Comparison of ENCODE assay signal across 8 mouse cellular contexts in the genomic region with DNA sequence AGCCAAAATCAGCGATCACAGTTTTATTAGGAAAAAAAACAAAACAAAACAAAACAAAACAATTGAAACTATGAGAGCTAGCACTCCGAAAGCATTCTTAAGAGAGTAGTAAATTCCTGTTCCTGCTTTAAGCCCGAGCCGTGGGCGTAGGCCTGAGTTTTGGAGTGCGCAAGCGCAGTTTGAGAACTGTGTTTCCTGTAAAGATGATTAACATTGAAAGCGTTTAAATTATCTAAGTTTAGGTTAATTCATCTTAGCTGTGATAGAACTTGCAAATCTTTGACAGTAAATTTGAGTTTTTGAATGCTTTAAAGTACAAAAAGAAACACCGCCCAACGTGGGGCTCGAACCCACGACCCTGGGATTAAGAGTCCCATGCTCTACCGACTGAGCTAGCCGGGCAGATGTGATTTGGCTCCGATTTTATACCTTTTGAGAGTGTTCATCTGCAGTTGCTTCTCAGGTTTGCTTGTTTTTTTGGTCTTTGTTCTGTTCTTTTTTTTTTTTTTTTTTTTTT. TPM values are rescaled to one million over a fixed set of nuclear protein-coding genes. Genes with fewer than 3 reads are reported as not detected.
DNase-seq lines count a peak whose midpoint lies in the region; ATAC-seq and TF ChIP-seq lines count a peak whose summit lies in the region.

No protein-coding gene starts in this region.

- peak overlapping the region; percentile 52 for H3K9ac ChIP-seq in forebrain, embryonic 15.5 days (replicated peaks)
- H3K9ac ChIP-seq in liver, postnatal 0 days (replicated peaks): peak overlapping the region; percentile 76
- peak overlapping the region; percentile 80 for H3K9ac ChIP-seq in neural tube, embryonic 13.5 days

- no peaks in the 10 kb centered on the region for H3K9me3 ChIP-seq in G1E (replicated peaks)
- H3K9me3 ChIP-seq in forebrain, embryonic 15.5 days: no peaks in the 10 kb centered on the region
- no peaks in the 10 kb centered on the region for H3K9me3 ChIP-seq in liver, postnatal 0 days (ENCODE audit: low read length)
- H3K9me3 ChIP-seq in neural tube, embryonic 13.5 days: no peaks in the 10 kb centered on the region

- TF ChIP-seq POLR2A in testis, adult 2 months (IDR thresholded peaks at IDR 0.05; ENCODE audit: control insufficient read depth, low read depth, low read length): 0 out of 2 replicates have a peak, but pooled peaks have one; percentile 7

- 1% methylated on average over 15 of the region's 15 CpGs for WGBS in forebrain, embryonic 15.5 days
- WGBS in liver, postnatal 0 days (ENCODE audit: insufficient replicate concordance): 0% methylated on average over 15 of the region's 15 CpGs
- under 1% methylated on average over 15 of the region's 15 CpGs for WGBS in neural tube, embryonic 13.5 days

- TF ChIP-seq CTCF in G1E (IDR thresholded peaks at IDR 0.05; ENCODE audit: low read depth, low read length): no peak
- no peak for TF ChIP-seq CTCF in liver, postnatal 0 days (IDR thresholded peaks at IDR 0.05; ENCODE audit: low read depth)
- no peak for TF ChIP-seq CTCF in testis, adult 2 months (IDR thresholded peaks at IDR 0.05; ENCODE audit: control insufficient read depth, insufficient read depth, insufficient replicate concordance, low read depth, low read length)

- H3K36me3 ChIP-seq in G1E (replicated peaks): peaks cover 4% of the 10 kb centered on the region
- peaks cover 3% of the 10 kb centered on the region; the same call in 1 of the 2 replicates for H3K36me3 ChIP-seq in forebrain, embryonic 15.5 days
- H3K36me3 ChIP-seq in liver, postnatal 0 days (replicated peaks; ENCODE audit: insufficient read depth, low read length): no peaks in the 10 kb centered on the region
- peaks cover 10% of the 10 kb centered on the region; the same call in 1 of the 2 replicates for H3K36me3 ChIP-seq in neural tube, embryonic 13.5 days
- no peaks in the 10 kb centered on the region for H3K36me3 ChIP-seq in testis, adult 2 months (ENCODE audit: control insufficient read depth, insufficient read depth, low read length)

- peak overlapping the region; percentile 54 for H3K4me2 ChIP-seq in forebrain, embryonic 15.5 days (replicated peaks)
- H3K4me2 ChIP-seq in liver, postnatal 0 days (ENCODE audit: low read depth, low read length): peak overlapping the region; percentile 82
- H3K4me2 ChIP-seq in neural tube, embryonic 13.5 days: peak overlapping the region; percentile 56

- ATAC-seq in G1E (ENCODE audit: extremely low read depth, insufficient number of reproducible peaks, low FRiP score, poor library complexity, severe bottlenecking): peak; percentile 41
- ATAC-seq in forebrain, embryonic 15.5 days (replicated peaks): peak; percentile 65
- peak; percentile 73 for ATAC-seq in liver, postnatal 0 days
- ATAC-seq in neural tube, embryonic 13.5 days (ENCODE audit: low read depth): peak; percentile 70

- intact Hi-C loops in heart, postnatal 25 days (cut with DNase I): loop anchor here (2.0 to 5.0 kb wide), 2 partner anchors 46 to 168 kb away; a partner anchor contains a TSS

- H3K4me1 ChIP-seq in G1E (ENCODE audit: insufficient read depth, low read depth, low read length): peaks cover 24% of the 10 kb centered on the region
- peaks cover 7% of the 10 kb centered on the region; the same call in 1 of the 2 replicates for H3K4me1 ChIP-seq in forebrain, embryonic 15.5 days
- peaks cover 8% of the 10 kb centered on the region for H3K4me1 ChIP-seq in liver, postnatal 0 days (ENCODE audit: insufficient read depth)
- peaks cover 7% of the 10 kb centered on the region for H3K4me1 ChIP-seq in neural tube, embryonic 13.5 days (replicated peaks)
- H3K4me1 ChIP-seq in testis, adult 2 months (ENCODE audit: control insufficient read depth, insufficient read depth, low read length): peaks cover 10% of the 10 kb centered on the region

- no peaks in the 10 kb centered on the region for H3K27me3 ChIP-seq in G1E (ENCODE audit: insufficient read depth, low read length)
- H3K27me3 ChIP-seq in forebrain, embryonic 15.5 days: no peaks in the 10 kb centered on the region
- H3K27me3 ChIP-seq in liver, postnatal 0 days (ENCODE audit: insufficient read depth, low read length): no peaks in the 10 kb centered on the region
- H3K27me3 ChIP-seq in neural tube, embryonic 13.5 days: no peaks in the 10 kb centered on the region
- no peaks in the 10 kb centered on the region for H3K27me3 ChIP-seq in testis, adult 2 months (ENCODE audit: control insufficient read depth, insufficient read depth, low read length)

- no peak for TF ChIP-seq EP300 in liver, postnatal 0 days (IDR thresholded peaks at IDR 0.05; ENCODE audit: low read depth)

- peak overlapping the region; percentile 90 for H3K27ac ChIP-seq in forebrain, embryonic 15.5 days (replicated peaks)
- H3K27ac ChIP-seq in liver, postnatal 0 days (ENCODE audit: low read depth): peak overlapping the region; percentile 91
- peak overlapping the region; percentile 90 for H3K27ac ChIP-seq in neural tube, embryonic 13.5 days (replicated peaks)
- H3K27ac ChIP-seq in testis, adult 2 months (ENCODE audit: control insufficient read depth, insufficient read depth, low read depth, low read length): peak overlapping the region; percentile 73

- H3K4me3 ChIP-seq in G1E (ENCODE audit: low read depth, low read length): peak overlapping the region; percentile 77
- H3K4me3 ChIP-seq in forebrain, embryonic 15.5 days: peak overlapping the region; percentile 51
- peak overlapping the region; percentile 67 for H3K4me3 ChIP-seq in liver, postnatal 0 days (ENCODE audit: low read depth, low read length)
- H3K4me3 ChIP-seq in neural tube, embryonic 13.5 days: peak overlapping the region; percentile 61
- peak overlapping the region; percentile 79 for H3K4me3 ChIP-seq in testis, adult 2 months (ENCODE audit: control insufficient read depth, low read depth, low read length)

- no peak for DNase-seq in G1E (ENCODE audit: low spot score)
- DNase-seq in cerebellum, adult 11-12 months: peak; percentile 82
- peak; percentile 71 for DNase-seq in heart, postnatal 25 days (ENCODE audit: low spot score)
- peak; percentile 92 for DNase-seq in layer of hippocampus, adult 11-12 months (ENCODE audit: low spot score)
- peak; percentile 90 for DNase-seq in liver, postnatal 0 days

RNA-seq across cellular contexts. Expression of a gene that starts 5.6 kb away (rescaled TPM):
- total RNA-seq in G1E (2014; fragmentation: Nextera tagmentation) (183 and 246 TPM in 2 replicates), G1E (2017) (341 and 392 TPM in 2 replicates)
- 16.7 and 25.5 TPM in 2 replicates for polyA plus RNA-seq in G1E (2012)
- 550 and 556 TPM in 2 replicates for polyA plus RNA-seq in forebrain, embryonic 15.5 days (2015; fragmentation: Nextera tagmentation; extraction: Ambion mirVana)
- total RNA-seq in heart, postnatal 25 days (2021): 100 to 1,000 TPM; 191 to 201 TPM
- polyA plus RNA-seq in liver, postnatal 0 days (2015; fragmentation: Nextera tagmentation; extraction: Ambion mirVana): 288 and 297 TPM in 2 replicates
- polyA plus RNA-seq in neural tube, embryonic 13.5 days (2015; fragmentation: Nextera tagmentation; extraction: Ambion mirVana): 626 and 642 TPM in 2 replicates
- polyA plus RNA-seq in testis, adult 2 months (2012; rRNA removed): 28.0 and 42.4 TPM in 2 replicates

RNA-seq across cellular contexts. Expression of a gene that starts 31.2 kb away (rescaled TPM):
- total RNA-seq in G1E (2014; fragmentation: Nextera tagmentation) (113 and 139 TPM in 2 replicates), G1E (2017) (126 and 142 TPM in 2 replicates)
- 3.5 and 5.3 TPM in 2 replicates for polyA plus RNA-seq in G1E (2012)
- polyA plus RNA-seq in forebrain, embryonic 15.5 days (2015; fragmentation: Nextera tagmentation; extraction: Ambion mirVana): 223 and 242 TPM in 2 replicates
- 100 to 1,000 TPM; 133 to 135 TPM for total RNA-seq in heart, postnatal 25 days (2021)
- 108 and 109 TPM in 2 replicates for polyA plus RNA-seq in liver, postnatal 0 days (2015; fragmentation: Nextera tagmentation; extraction: Ambion mirVana)
- polyA plus RNA-seq in neural tube, embryonic 13.5 days (2015; fragmentation: Nextera tagmentation; extraction: Ambion mirVana): 214 and 256 TPM in 2 replicates
- 212 and 286 TPM in 2 replicates for polyA plus RNA-seq in testis, adult 2 months (2012; rRNA removed)

RNA-seq across cellular contexts. Expression of a gene that starts 46.9 kb away (rescaled TPM):
- total RNA-seq in G1E (2014; fragmentation: Nextera tagmentation) (55.4 and 57.4 TPM in 2 replicates), G1E (2017) (44.5 and 57.5 TPM in 2 replicates)
- polyA plus RNA-seq in G1E (2012): 11.7 and 12.4 TPM in 2 replicates
- polyA plus RNA-seq in forebrain, embryonic 15.5 days (2015; fragmentation: Nextera tagmentation; extraction: Ambion mirVana): 50.3 and 57.1 TPM in 2 replicates
- 10 to 100 TPM; 12.0 to 16.7 TPM for total RNA-seq in heart, postnatal 25 days (2021)
- polyA plus RNA-seq in liver, postnatal 0 days (2015; fragmentation: Nextera tagmentation; extraction: Ambion mirVana): 19.3 and 20.6 TPM in 2 replicates
- polyA plus RNA-seq in neural tube, embryonic 13.5 days (2015; fragmentation: Nextera tagmentation; extraction: Ambion mirVana): 44.2 and 45.8 TPM in 2 replicates
- polyA plus RNA-seq in testis, adult 2 months (2012; rRNA removed): 2.9 and 3.5 TPM in 2 replicates

Comparison
In these comparisons a context has a peak if more than half of its experiments do, and no peak if none do; other contexts are left out.
1. RNA of a gene that starts 31.2 kb away (polyA plus RNA-seq): 212 to 286 TPM in testis, adult 2 months, 214 to 256 TPM in neural tube, embryonic 13.5 days, 223 to 242 TPM in forebrain, embryonic 15.5 days and 108 to 109 TPM in liver, postnatal 0 days; 3.5 to 5.3 TPM in G1E; every median in the first group is over 10 times any median in the second.
2. Peak in every context shown above with its lines, with median percentiles within 50 percentile points of each other: ATAC-seq, H3K4me3 ChIP-seq, H3K27ac ChIP-seq, H3K4me2 ChIP-seq and H3K9ac ChIP-seq.